Mouse (Mus musculus) erythroblast, embryonic 14.5 days (primary cell): ENCODE measurements around the gene Vcpkmt. TPM values are rescaled to one million over a fixed set of nuclear protein-coding genes. Genes with fewer than 3 reads are reported as not detected.

Experiments used
- H3K27me3 ChIP-seq: 2 replicates; pipeline ENCODE4 v1.6.1; 2012; ENCODE audit warnings: inconsistent platforms; ENCODE audit not compliant: control insufficient read depth
- H3K36me3 ChIP-seq: 2 replicates; pipeline ENCODE4 v1.6.1; 2012; ENCODE audit warnings: mild to moderate bottlenecking, inconsistent platforms; ENCODE audit not compliant: control insufficient read depth
- H3K4me1 ChIP-seq: 2 replicates; pipeline ENCODE4 v1.6.1; 2012; ENCODE audit warnings: inconsistent platforms; ENCODE audit not compliant: control insufficient read depth
- H3K4me3 ChIP-seq: replicated peaks from 2 replicates; pipeline ENCODE3; 2012; ENCODE audit warnings: moderate library complexity, mild to moderate bottlenecking, inconsistent platforms
- H3K9me3 ChIP-seq: 2 replicates; pipeline ENCODE4 v1.6.1; 2012; ENCODE audit warnings: low read length, inconsistent platforms, mixed read lengths; ENCODE audit not compliant: control insufficient read depth
- GATA1 ChIP-seq: IDR thresholded peaks from 2 replicates; pipeline ENCODE4 v1.6.1; 2012; ENCODE audit warnings: low read length, inconsistent platforms, mixed read lengths
- TAL1 ChIP-seq: IDR thresholded peaks from 3 replicates; pipeline ENCODE4 v1.6.1; 2012; ENCODE audit warnings: low read length, inconsistent platforms, mixed read lengths
- polyA plus RNA-seq: library from polyadenylated mRNA; stranded (reverse); fragments of >175 nt; gene quantifications from 2 replicates; pipeline ENCODE4 v1.2.3, GENCODE M21; 2012

Vcpkmt gene
- polyA plus RNA-seq, 1 experiment = 0.31 TPM

GRCm38 (mm10) chr12:69532091-69532490 is 50.7 kb downstream of the Vcpkmt start:
- H3K9me3 ChIP-seq = no peaks in the 10 kb centered on the region
- H3K36me3 ChIP-seq = no peaks in the 10 kb centered on the region
- TF ChIP-seq GATA1 = no peak
- TF ChIP-seq TAL1 = no peak
- H3K4me3 ChIP-seq = no peak overlapping the region
- H3K27me3 ChIP-seq = peaks cover 6% of the 10 kb centered on the region
- no peaks in the 10 kb centered on the region for H3K4me1 ChIP-seq

DNA sequence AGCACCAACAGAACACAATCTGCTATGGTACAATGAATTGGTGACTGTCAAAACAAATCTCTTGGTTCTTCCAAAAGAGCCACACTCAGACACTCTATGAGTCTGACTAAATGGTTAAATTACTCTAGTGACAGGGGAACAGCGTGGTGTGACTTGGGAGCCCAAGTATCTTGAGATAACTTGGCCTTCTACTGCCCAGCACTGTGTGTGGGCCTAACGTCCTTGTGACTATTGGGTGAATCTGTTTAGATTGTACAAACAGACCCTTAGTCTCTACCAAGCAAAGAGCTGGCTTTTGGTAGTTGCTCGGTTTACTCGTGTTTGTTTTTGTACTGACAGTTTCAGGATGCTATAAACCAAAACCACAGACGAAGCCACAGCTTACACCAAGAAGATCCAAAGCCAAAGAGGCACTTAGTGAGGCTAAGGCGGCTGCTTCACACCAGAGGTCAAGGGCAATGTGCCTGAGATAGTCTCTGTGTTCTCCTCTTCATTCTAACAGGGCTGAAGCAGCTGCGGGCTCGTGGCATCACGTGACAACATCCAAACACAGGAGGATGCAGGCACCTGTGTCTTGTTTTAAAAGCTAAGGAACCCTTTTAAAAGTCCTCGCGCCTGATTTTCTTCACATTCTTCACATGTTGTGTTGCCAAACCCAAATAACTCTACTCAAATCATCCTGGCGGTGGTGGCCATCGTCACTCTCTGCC is 53.0 kb downstream of the Vcpkmt start:
- H3K4me3 ChIP-seq = no peak overlapping the region
- H3K27me3 ChIP-seq = no peaks in the 10 kb centered on the region
- TF ChIP-seq GATA1 = no peak
- no peak for TF ChIP-seq TAL1
- H3K36me3 ChIP-seq = no peaks in the 10 kb centered on the region
- H3K4me1 ChIP-seq = peaks cover 3% of the 10 kb centered on the region
- H3K9me3 ChIP-seq = no peaks in the 10 kb centered on the region

GRCm38 (mm10) chr12:69528275-69529032 is 54.4 kb downstream of the Vcpkmt start:
- Histone ChIP-seq H3K4me3 (no peak overlapping the region), H3K36me3 (no peaks in the 10 kb centered on the region), H3K27me3 (no peaks in the 10 kb centered on the region), H3K9me3 (no peaks in the 10 kb centered on the region), H3K4me1 (peaks cover 3% of the 10 kb centered on the region)
- TF ChIP-seq GATA1 = no peak
- TF ChIP-seq TAL1 = no peak

Other genes starting within 250 kb of the Vcpkmt start
- gene Nemf, start 225.9 kb downstream of the Vcpkmt start, polyA plus RNA-seq = 0.12 and 0.79 TPM in 2 replicates
- gene Arf6, start 210.9 kb downstream of the Vcpkmt start, polyA plus RNA-seq = 24.7 and 27.9 TPM in 2 replicates
- gene Gm9887, start 210.6 kb downstream of the Vcpkmt start, polyA plus RNA-seq = 0.23 and 0.28 TPM in 2 replicates
- 0.56 and 0.90 TPM in 2 replicates for gene Sos2, start 98.8 kb upstream of the Vcpkmt start, polyA plus RNA-seq
- 0.04 and 0.05 TPM in 2 replicates for gene L2hgdh, start 141.8 kb upstream of the Vcpkmt start, polyA plus RNA-seq
- 1.2 TPM in 2 replicates for gene Atp5s, start 141.9 kb upstream of the Vcpkmt start, polyA plus RNA-seq
- 0.08 and 0.10 TPM in 2 replicates for gene Cdkl1, start 208.2 kb upstream of the Vcpkmt start, polyA plus RNA-seq